Mouse (Mus musculus) C2C12 (cell line): Measurements from ENCODE around the gene Pcbp2.

Source experiments
- CTCF ChIP-seq: IDR thresholded peaks from one replicate; pipeline ENCODE4 v1.5.1; 2011; ENCODE audit not compliant: control insufficient read depth, insufficient read depth, insufficient read length
- MAX ChIP-seq: IDR thresholded peaks from one replicate; pipeline ENCODE4 v1.6.1; 2011; ENCODE audit warnings: mild to moderate bottlenecking, control low read depth

GRCm38 (mm10) chr15:102450928-102451327 lies 19.4 kb upstream of the Pcbp2 start:
- TF ChIP-seq CTCF (no peak), MAX (no peak)
